Mouse (Mus musculus): ENCODE results near the gene Vps41.

DNA sequence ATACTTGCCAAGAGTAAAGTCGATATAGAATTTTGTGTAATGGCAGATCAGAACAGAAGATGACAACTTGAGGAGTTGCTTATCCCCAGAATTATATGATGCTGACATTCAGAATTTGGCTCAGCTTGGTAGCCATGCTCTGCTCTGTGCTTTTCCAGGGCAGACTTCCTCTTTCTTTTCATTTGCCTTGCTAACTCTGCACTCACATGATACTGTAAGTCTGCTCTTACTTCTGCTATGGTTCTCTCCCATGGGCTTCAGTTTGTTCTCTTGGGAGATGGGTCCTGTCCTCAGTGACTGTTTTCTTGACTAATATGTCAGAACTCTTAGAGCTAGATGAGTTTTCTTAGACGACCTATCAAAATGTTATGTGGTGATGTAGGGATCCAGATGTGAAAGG lies 64.2 kb downstream of the Vps41 start:
- TF ChIP-seq POLR2A (IDR thresholded peaks at IDR 0.05; ENCODE audit: borderline replicate concordance, extremely low read depth, insufficient read depth, insufficient read length, poor library complexity, severe bottlenecking), result no peak
- no peak for TF ChIP-seq CTCF (IDR thresholded peaks at IDR 0.05; ENCODE audit: borderline replicate concordance, extremely low read depth, insufficient read depth, insufficient read length)

All from brain, embryonic 14.5 days (tissue).